Mouse (Mus musculus) lung, embryonic 16.5 days (tissue): ENCODE measurements at regions not wholly inside any gene's neighbourhood (a gene's known extent, or its start where the extent isn't known, plus 50 kb on each side); places are given as distances from the start of the nearest gene placed in this dataset.

Experiments
- ATAC-seq: fragments of 200-750 bp; cut with Nextera tagmentation; 2 replicates; pipeline ENCODE4 v1.8.0; 2017; ENCODE audit warnings: low read depth, mild to moderate bottlenecking, moderate library complexity
- H3K27ac ChIP-seq: fragments of 300-500 bp; sonication (generic); 2 replicates; pipeline ENCODE4 v1.5.1; 2014; ENCODE audit warnings: mild to moderate bottlenecking, control low read depth, low read length
- H3K27me3 ChIP-seq: fragments of 300-500 bp; sonication (generic); 2 replicates; pipeline ENCODE4 v1.6.1; 2014; ENCODE audit warnings: low read depth, low read length, mixed read lengths; ENCODE audit not compliant: control insufficient read depth, insufficient read depth
- H3K36me3 ChIP-seq: fragments of 300-500 bp; sonication (generic); 2 replicates; pipeline ENCODE4 v1.6.1; 2014; ENCODE audit warnings: low read length; ENCODE audit not compliant: control insufficient read depth, insufficient read depth
- H3K4me1 ChIP-seq: fragments of 300-500 bp; sonication (generic); replicated peaks from 2 replicates; pipeline ENCODE4 v1.6.1; 2014; ENCODE audit warnings: low read length, mixed read lengths; ENCODE audit not compliant: control insufficient read depth, insufficient read depth
- H3K4me2 ChIP-seq: fragments of 300-500 bp; sonication (generic); 2 replicates; pipeline ENCODE4 v1.6.1; 2014; ENCODE audit warnings: low read depth, low read length, control low read depth
- H3K4me3 ChIP-seq: fragments of 300-500 bp; sonication (generic); 2 replicates; pipeline ENCODE4 v1.5.1; 2014; ENCODE audit warnings: mild to moderate bottlenecking, low read length, control low read depth
- H3K9ac ChIP-seq: fragments of 300-500 bp; sonication (generic); 2 replicates; pipeline ENCODE4 v1.6.1; 2014; ENCODE audit warnings: low read length, control low read depth
- H3K9me3 ChIP-seq: fragments of 300-500 bp; sonication (generic); 2 replicates; pipeline ENCODE4 v1.6.1; 2016; ENCODE audit warnings: low read length; ENCODE audit not compliant: control insufficient read depth
- WGBS: fragments of 180-500 bp; shearing (Covaris S2); extraction: QIAGEN DNeasy Blood & Tissue Kit; methylation state at CpG from one replicate; pipeline ENCODE4 v1.1.7; 2014; 5-methylcytosine and 5-hydroxymethylcytosine counted together

DNA sequence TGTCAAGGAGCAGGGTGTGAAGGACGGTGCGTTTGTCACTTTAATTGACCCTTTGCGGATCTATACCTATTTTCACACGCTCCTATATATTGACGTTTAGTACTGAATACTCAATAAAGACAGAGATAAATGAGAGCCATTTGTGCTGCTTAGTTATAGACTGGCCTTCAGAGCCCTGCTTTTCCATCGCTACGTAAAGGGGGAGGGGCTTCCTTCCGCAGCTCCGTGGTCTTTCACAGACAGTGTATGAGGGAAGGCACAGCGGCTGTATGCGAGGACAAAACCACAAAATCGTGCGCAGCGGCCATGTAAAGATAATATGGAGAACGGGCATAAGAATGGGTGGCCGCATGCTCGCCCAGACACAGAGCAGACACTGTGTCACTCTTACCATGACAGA lies 58.4 kb upstream of the Pced1b start:
- Histone ChIP-seq H3K4me3 (no peak overlapping the region), H3K4me1 (no peaks in the 10 kb centered on the region)

DNA sequence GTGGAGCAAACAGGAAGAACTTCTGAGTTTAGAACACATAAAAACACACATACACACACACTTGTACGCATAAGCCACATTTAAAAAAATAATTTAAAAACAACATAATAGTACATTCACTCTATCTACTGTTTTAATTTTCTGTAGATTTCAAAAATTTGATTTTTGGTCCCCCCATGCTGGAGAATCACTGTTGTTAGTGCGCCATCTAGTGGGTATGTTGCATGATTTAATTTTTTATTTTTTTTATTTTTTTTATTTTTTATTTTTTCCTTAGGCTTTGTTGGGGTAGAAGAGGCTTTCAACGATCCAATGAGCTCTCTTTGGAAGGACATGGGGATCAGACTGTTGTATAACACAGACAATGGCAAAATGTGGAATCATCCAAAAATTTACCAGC lies 59.1 kb upstream of the Pced1b start:
- H3K4me3 ChIP-seq: no peak overlapping the region
- WGBS: 21% methylated on average over 3 of the region's 3 CpGs
- no peak overlapping the region for H3K9ac ChIP-seq
- no peaks in the 10 kb centered on the region for H3K4me1 ChIP-seq
- no peak overlapping the region for H3K4me2 ChIP-seq
- H3K27me3 ChIP-seq: no peaks in the 10 kb centered on the region
- H3K9me3 ChIP-seq: no peaks in the 10 kb centered on the region
- no peak overlapping the region for H3K27ac ChIP-seq
- ATAC-seq: no peak
- H3K36me3 ChIP-seq: no peaks in the 10 kb centered on the region

More for the DNA sequence above, 58.4 kb upstream of the Pced1b start:
- H3K27ac ChIP-seq: no peak overlapping the region
- H3K27me3 ChIP-seq: no peaks in the 10 kb centered on the region
- no peaks in the 10 kb centered on the region for H3K9me3 ChIP-seq
- no peak for ATAC-seq
- WGBS: 72% methylated on average over 17 of the region's 17 CpGs
- H3K36me3 ChIP-seq: no peaks in the 10 kb centered on the region
- no peak overlapping the region for H3K4me2 ChIP-seq
- no peak overlapping the region for H3K9ac ChIP-seq

DNA sequence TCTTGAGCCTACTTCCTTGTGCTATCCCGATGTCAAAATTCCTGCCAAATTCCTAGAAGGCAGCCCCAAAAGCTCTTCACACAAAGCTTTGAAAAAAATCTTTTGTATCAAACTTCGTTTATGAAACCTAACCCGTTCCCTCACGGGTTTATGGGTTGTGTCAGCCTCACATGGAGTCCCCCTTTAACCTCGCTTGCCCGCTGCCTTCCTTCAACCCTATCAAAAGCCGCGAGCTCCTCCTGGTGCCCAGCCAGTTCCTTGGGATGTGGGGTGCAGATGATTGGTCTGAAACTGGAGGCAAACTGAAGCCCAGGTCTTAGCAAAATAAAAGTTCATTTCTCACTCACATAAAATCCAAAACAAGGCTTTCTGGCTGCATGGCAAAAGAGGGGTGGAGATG lies 60.9 kb upstream of the Pced1b start:
- Histone ChIP-seq H3K27me3 (no peaks in the 10 kb centered on the region), H3K9ac (no peak overlapping the region), H3K9me3 (no peaks in the 10 kb centered on the region), H3K27ac (no peak overlapping the region), H3K4me3 (no peak overlapping the region), H3K4me1 (no peaks in the 10 kb centered on the region), H3K4me2 (no peak overlapping the region), H3K36me3 (no peaks in the 10 kb centered on the region)
- 41% methylated on average over 8 of the region's 8 CpGs for WGBS
- peak; percentile 67; the same call in 1 of the 2 replicates for ATAC-seq

DNA sequence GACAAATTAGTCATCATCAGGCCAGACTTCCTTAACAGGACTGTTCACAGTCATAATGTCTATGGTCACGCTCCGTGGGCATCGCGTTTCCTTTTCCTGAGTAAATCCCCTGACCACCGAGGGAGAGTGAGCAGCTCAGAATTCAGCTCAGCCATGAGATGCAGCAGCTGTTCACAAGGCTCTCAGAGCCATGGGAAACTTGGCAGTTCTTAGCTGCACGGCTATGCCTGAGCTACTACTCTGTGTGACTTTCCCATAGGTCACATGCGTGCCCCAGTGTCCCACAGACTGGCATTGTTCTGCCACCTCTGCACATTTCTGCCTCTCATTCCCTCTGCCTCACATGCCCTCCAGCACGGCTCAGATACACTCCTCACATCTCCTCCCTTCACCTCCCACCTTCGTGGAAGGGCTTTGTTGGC lies 64.3 kb upstream of the Pced1b start:
- Histone ChIP-seq H3K9me3 (no peaks in the 10 kb centered on the region), H3K4me2 (no peak overlapping the region), H3K36me3 (no peaks in the 10 kb centered on the region), H3K9ac (no peak overlapping the region), H3K4me1 (no peaks in the 10 kb centered on the region), H3K4me3 (no peak overlapping the region), H3K27ac (no peak overlapping the region; the same call in 1 of the 2 replicates), H3K27me3 (no peaks in the 10 kb centered on the region)
- 27% methylated on average over 9 of the region's 9 CpGs for WGBS
- peak; percentile 64 for ATAC-seq

DNA sequence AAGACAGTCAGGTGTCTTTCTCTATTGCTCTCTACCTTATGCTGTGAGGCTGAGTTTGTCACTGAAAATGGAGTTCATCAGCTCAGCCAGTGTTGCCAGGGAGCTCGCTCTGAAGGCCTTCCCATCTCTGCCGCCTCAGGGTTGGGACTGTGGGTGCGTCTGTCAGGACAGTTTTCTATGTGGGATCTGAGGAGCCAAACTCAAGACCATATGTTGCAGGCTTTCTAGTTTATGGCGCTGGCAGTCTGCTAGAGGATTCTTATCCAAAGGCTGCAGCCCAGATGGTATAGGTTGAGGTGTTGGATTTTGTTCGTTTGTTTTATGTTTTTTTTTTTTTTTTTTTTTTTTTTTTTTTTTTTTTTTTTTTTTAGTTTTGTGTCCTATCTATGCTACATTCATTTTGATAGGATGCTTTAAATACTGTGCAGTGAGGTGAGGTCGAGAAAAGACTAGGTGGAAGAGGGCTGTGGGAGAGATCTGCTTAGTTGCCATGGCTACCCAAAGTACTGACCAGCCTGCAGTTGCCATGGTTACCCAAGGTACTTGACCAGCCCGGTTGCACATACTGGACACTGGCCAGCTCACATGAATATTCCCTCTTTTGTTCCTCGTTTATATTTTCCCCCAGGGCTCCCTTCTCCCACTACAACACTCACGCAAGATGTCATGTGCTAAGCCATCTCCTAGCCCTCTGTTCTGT lies 65.8 kb upstream of the Pced1b start:
- H3K36me3 ChIP-seq: no peaks in the 10 kb centered on the region
- H3K27ac ChIP-seq: no peak overlapping the region
- 0 out of 2 replicates have a peak, but pooled peaks have one; percentile 31 for ATAC-seq
- H3K9ac ChIP-seq: no peak overlapping the region
- no peaks in the 10 kb centered on the region for H3K9me3 ChIP-seq
- H3K4me1 ChIP-seq: no peaks in the 10 kb centered on the region
- no peak overlapping the region for H3K4me2 ChIP-seq
- no peak overlapping the region for H3K4me3 ChIP-seq
- no peaks in the 10 kb centered on the region for H3K27me3 ChIP-seq
- WGBS: 59% methylated on average over 9 of the region's 9 CpGs

DNA sequence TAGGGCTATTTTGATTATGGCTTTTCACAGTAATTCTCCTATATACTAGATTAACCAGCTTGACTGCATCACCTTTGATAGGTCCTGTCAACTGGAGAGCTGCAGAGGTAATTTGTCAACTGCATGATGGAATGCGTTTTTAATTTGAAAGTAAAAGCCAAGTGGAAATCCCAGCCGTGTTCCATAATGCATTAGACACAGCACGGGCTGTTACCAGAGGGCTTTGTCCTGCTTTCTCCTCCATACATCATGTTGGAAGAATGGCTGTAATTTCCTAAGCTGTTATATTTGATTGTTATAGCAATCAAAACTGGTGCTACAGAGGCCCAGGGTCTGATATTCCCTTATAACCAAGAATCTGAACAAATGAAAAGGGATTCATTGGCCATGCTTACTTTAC lies 68.6 kb upstream of the Pced1b start:
- 50% methylated on average over 3 of the region's 3 CpGs for WGBS

DNA sequence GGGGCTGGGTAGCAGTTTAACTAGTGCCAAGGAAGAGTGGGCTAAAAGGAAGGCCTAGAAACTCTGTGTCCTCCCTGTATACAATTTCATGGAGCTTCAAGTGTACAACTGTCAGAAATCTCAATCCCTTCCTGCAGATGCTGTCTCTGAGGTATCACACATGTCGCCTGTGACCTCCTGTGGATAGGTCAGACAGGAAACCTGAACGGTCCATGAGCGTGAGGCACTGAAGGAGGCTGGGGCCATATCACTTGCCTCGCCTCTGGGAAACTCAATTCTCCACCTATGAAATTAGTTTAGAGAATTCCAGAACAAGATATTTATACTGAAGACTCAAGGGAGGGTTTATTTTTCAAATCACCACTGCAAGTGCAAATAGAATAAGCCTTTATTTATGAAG lies 69.1 kb upstream of the Pced1b start:
- no peaks in the 10 kb centered on the region for H3K9me3 ChIP-seq
- H3K27me3 ChIP-seq: no peaks in the 10 kb centered on the region
- no peaks in the 10 kb centered on the region for H3K36me3 ChIP-seq
- no peak overlapping the region for H3K9ac ChIP-seq
- ATAC-seq: no peak
- no peak overlapping the region for H3K4me3 ChIP-seq
- peaks cover 12% of the 10 kb centered on the region for H3K4me1 ChIP-seq
- no peak overlapping the region for H3K4me2 ChIP-seq
- WGBS: 66% methylated on average over 4 of the region's 4 CpGs
- no peak overlapping the region for H3K27ac ChIP-seq

More for the DNA sequence above, 68.6 kb upstream of the Pced1b start:
- Histone ChIP-seq H3K4me1 (peaks cover 12% of the 10 kb centered on the region), H3K4me3 (no peak overlapping the region), H3K27ac (no peak overlapping the region), H3K9ac (no peak overlapping the region), H3K36me3 (no peaks in the 10 kb centered on the region), H3K27me3 (no peaks in the 10 kb centered on the region), H3K9me3 (no peaks in the 10 kb centered on the region), H3K4me2 (no peak overlapping the region)
- no peak for ATAC-seq

DNA sequence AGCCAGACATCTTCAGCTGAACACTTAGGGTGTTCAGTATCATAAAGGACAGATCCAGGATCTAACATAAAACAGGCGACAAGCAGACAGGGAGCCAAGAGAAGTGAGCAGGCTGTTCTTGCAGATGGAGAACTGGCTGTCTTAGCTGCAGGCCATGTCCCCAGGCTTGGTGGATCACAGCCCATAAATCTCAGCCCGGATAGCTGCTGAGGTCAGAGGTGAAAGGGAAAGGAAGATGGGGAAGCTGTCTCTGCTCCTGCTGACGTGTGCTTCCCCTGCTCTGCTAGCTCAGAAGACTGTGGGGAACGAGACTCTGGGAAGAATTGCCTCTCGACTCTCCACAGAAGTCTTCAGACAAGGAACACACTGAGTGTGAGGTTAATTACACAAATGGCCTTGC lies 71.9 kb upstream of the Pced1b start:
- Histone ChIP-seq H3K4me3 (no peak overlapping the region), H3K27ac (peak overlapping the region; percentile 72), H3K36me3 (no peaks in the 10 kb centered on the region), H3K4me1 (peaks cover 15% of the 10 kb centered on the region), H3K4me2 (no peak overlapping the region), H3K27me3 (no peaks in the 10 kb centered on the region), H3K9ac (no peak overlapping the region), H3K9me3 (no peaks in the 10 kb centered on the region)
- 18% methylated on average over 5 of the region's 5 CpGs for WGBS
- peak; percentile 94 for ATAC-seq

DNA sequence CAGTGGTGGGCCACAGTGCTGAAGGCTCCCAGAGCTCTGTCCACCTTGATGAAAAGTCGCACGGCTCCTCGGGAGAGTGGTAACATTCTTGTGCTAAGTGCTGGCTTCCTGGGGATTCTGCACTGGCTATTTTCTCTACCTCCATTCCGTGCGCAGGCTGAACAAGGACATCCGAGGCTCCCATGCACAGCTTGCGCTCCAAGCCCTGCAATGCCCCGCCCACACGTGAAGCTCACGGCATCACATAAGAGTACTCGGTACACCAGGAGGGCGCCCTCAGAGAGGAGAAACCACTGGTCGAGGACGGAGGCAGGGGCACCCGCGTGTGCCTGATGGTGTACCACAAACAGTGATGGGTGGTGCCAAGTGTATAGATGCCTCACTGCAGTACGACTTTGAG lies 73.7 kb upstream of the Pced1b start:
- H3K27me3 ChIP-seq: no peaks in the 10 kb centered on the region
- H3K9ac ChIP-seq: no peak overlapping the region
- H3K4me3 ChIP-seq: no peak overlapping the region
- H3K4me2 ChIP-seq: no peak overlapping the region
- ATAC-seq: no peak
- no peaks in the 10 kb centered on the region for H3K9me3 ChIP-seq
- no peak overlapping the region for H3K27ac ChIP-seq
- H3K36me3 ChIP-seq: no peaks in the 10 kb centered on the region
- 69% methylated on average over 17 of the region's 17 CpGs for WGBS
- H3K4me1 ChIP-seq: peaks cover 15% of the 10 kb centered on the region

DNA sequence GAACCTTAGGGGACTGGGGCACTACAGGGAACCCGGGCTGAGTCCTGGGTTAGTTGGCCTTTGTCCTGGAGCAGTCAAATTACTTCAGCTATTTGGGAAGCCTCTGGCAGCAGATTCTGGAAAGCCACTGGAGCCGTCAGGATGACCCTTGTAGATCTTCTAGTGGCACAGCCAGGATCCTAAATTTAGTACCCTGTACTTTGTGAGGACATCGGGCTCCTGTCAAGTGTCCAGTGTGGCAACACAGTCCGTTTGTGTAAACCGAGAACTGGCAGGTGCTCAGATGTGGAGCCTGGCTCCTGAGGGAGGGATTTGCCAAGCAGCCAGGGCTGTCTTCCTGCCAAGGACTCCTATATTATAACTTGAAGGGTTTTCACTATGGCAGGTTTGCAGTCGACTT lies 76.8 kb upstream of the Pced1b start:
- Histone ChIP-seq H3K4me2 (no peak overlapping the region), H3K9me3 (no peaks in the 10 kb centered on the region), H3K4me1 (peaks cover 11% of the 10 kb centered on the region), H3K27me3 (no peaks in the 10 kb centered on the region), H3K36me3 (no peaks in the 10 kb centered on the region), H3K4me3 (no peak overlapping the region), H3K9ac (no peak overlapping the region), H3K27ac (no peak overlapping the region)
- WGBS: 66% methylated on average over 6 of the region's 6 CpGs
- no peak for ATAC-seq
